Mouse (Mus musculus): ENCODE data around the gene Ezr. TPM values are rescaled to one million over a fixed set of nuclear protein-coding genes. Genes with fewer than 3 reads are reported as not detected.

Ezr gene
- 21.9 and 30.3 TPM in 2 replicates for polyA plus RNA-seq (2021; fragmentation: Nextera tagmentation)
- long read RNA-seq, experiment 1, transcript Ezr-201 (13 exons, 3,164 nt): major isoform, 49 of 85 reads
- long read RNA-seq, experiment 1, partial matches to known transcripts: 28 of 85 reads
- long read RNA-seq, experiment 1, other reads (novel, unspliced or antisense): 8 of 85 reads
- long read RNA-seq, experiment 2, transcript Ezr-201 (13 exons, 3,164 nt): major isoform, 124 of 160 reads
- long read RNA-seq, experiment 2, partial matches to known transcripts: 17 of 160 reads
- long read RNA-seq, experiment 2, other reads (novel, unspliced or antisense): 19 of 160 reads

DNA sequence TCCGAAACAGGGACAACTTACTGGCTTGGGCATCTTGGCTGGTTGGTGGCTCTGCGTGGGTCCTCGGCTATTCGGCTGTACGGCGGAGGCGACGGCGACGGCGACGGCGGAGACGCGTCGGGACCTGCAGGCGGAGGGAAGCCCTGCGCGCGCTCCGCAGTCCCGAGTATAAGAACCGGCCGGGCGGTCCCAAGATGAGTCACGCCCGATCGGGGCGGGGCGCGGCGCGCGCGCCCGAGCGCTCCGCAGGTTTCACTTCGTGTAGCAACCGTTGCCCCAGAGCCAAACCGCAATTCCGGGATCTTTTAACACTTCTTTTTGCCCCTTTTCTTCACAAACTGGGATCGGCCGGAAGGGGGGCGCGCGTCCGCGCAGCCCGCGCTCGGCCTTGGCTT lies at the start of gene Ezr:
Gene Ezr (minus strand): TSS at position 174 of the 395 bp plus-strand sequence.

Other genes with a start within 250 kb of the Ezr start
- gene Dynlt1c, start 181.1 kb downstream of the Ezr start, polyA plus RNA-seq (2021; fragmentation: Nextera tagmentation): 0.65 and 1.2 TPM in 2 replicates
- 17.9 and 23.5 TPM in 2 replicates for gene Dynlt1f, start 126.9 kb downstream of the Ezr start, polyA plus RNA-seq (2021; fragmentation: Nextera tagmentation)
- 0.48 TPM in 1 of 2 replicates, not detected in the other for gene Sytl3, start 123.7 kb downstream of the Ezr start, polyA plus RNA-seq (2021; fragmentation: Nextera tagmentation)
- gene Rsph3b, start 165.9 kb upstream of the Ezr start, polyA plus RNA-seq (2021; fragmentation: Nextera tagmentation): 49.5 and 51.0 TPM in 2 replicates
- 47.0 and 68.6 TPM in 2 replicates for gene Tagap1, start 178.4 kb upstream of the Ezr start, polyA plus RNA-seq (2021; fragmentation: Nextera tagmentation)
- 91.6 and 121 TPM in 2 replicates for gene Rnaset2b, start 187.8 kb upstream of the Ezr start, polyA plus RNA-seq (2021; fragmentation: Nextera tagmentation)
- 0.50 and 0.78 TPM in 2 replicates for gene Gm49721, start 196.1 kb upstream of the Ezr start, polyA plus RNA-seq (2021; fragmentation: Nextera tagmentation)
- not detected in 2 replicates for gene Gm1604a, start 242.8 kb upstream of the Ezr start, polyA plus RNA-seq (2021; fragmentation: Nextera tagmentation)

Measured in layer of hippocampus, adult 6 months (tissue).